Mouse (Mus musculus): ENCODE measurements at regions not wholly inside any gene's neighbourhood (a gene's known extent, or its start where the extent isn't known, plus 50 kb on each side); places are given as distances from the start of the nearest gene placed in this dataset.
"Not testable (repeated sequence)": the region's sequence is repeated elsewhere in the genome, so short reads cannot be mapped to it uniquely, and the experiment has no call there.

DNA sequence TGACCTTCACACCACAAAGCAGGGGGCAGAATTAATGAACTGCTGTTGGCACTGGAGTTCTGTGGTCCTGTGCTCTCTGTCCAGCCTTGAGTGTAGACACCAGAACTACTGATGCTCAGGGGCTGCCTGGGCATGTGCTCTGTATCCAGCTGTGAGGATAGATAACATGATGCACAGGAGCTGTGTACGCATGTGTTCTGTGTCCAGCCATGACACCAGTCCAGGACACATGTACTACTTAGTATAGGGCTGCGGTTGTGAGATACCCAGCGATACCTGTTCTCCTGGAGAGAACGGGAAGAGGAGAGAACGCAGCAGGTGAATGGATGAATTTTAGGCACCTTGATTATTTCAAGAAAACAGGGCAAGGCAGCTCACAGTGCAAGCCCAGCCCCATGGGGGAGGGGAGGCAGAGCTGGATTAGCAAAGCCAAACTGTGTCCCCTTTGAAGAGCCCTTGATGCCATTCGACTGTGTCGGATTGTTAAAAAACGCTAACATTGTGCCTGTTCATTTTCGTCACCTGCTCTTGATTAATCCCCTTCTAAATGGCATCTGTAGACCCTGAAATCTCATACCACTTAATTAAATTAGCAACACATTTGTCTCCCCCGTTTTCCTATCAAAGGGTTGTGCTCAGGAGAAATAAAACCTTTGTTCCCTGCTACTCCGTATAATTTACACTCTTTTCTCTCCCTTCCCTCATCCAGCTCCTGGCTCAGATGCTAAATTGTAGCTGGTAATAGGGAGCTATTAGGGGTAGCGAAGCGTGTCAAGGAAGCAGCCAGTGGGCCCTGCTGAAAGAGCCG, 218.8 kb upstream of the Irx4 start:
- DNase-seq: no peak

- DNase-seq: no peak
Measured at GRCm38 (mm10) chr13:73069840-73070530, 190.3 kb upstream of the Irx4 start.

- DNase-seq: no peak
Measured at GRCm38 (mm10) chr13:73070531-73070908, 189.8 kb upstream of the Irx4 start.

DNA sequence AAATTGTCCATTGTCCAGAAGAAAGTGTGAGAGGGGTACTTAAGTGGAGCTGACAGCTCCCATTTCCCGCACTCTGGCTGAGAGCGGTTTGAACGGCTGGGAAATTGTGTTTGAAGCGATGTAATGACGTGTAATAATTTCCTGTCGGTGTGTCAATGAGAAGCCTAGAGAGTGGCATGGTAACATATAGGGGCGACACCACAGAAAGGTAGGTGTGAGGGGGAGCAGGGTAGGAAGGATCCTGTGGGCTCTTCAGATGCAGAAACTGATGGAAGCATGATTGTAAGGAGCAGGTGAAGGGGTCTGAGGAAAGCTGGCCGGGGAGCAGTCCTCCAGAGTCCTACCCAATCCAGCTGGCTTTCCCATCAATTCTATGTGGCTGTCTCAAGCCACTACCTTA, 189.2 kb upstream of the Irx4 start:
- no peak for DNase-seq

DNA sequence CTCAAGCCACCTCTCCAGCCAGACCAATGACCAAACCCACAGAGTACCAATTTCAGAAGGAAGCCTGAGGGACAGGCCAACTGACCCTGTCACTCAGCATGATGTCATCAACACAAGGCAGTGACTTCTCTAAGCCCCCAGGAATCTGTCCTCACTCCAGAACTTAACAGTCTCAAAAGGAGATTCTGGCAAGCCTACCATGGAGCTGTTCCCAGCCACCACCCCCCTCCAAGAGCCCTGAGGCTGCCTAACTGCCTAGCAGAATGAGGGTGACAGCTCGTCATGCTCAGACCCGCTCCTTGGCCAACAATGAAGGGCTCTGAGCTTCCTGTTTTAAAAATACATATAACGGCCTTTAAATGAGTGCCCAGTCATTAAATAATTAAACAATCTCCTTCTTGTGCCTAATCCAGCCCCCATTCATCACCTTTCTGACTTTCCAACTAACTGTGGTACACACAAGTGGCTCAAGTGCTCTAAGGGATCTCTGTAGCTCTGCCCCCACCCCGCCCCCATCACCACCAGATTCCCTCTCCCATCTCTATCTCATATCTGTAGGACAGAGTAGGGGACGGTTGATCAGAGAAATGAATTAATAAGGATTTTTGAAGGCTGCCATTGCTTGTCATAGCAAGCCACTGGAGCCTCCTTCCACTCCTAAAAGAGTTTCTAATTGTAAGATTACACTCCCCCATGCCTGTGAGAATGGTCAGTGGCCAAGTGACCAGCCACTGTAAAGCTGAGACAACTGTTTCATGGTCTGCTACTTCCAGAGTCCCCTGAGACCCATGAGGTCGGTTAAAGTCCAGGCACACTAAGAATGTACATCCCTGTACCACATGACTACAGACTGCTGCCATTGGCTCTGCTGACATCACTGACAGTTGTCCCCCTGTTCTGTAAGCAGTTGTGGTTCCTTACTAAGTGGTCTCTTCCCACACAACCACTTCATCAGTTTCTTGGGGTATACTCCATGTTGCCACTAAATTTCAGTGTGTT, 188.1 kb upstream of the Irx4 start:
- no peak for DNase-seq

- DNase-seq: peak in 1 of 2 experiments; percentile 20
Measured at GRCm38 (mm10) chr13:73077866-73078430, 182.3 kb upstream of the Irx4 start.

DNA sequence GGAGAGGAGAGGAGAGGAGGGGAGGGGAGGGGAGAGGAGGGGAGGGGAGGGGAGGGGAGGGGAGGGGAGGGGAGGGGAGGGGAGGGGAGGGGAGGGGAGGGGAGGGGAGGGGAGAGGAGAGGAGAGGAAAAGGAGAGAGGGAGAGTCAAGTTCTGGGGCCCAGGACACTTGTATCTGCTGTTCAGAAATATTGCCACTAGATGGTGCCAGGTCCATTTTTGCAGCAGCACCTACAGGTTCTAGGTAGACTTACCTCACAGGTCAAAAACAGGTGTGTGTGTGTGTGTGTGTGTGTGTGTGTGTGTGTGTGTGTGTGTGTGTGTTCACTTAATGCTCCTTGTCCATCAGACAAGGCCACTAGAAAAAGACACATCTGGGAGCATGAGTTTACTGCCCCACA, 172.5 kb upstream of the Irx4 start:
- not testable (repeated sequence) for DNase-seq

DNA sequence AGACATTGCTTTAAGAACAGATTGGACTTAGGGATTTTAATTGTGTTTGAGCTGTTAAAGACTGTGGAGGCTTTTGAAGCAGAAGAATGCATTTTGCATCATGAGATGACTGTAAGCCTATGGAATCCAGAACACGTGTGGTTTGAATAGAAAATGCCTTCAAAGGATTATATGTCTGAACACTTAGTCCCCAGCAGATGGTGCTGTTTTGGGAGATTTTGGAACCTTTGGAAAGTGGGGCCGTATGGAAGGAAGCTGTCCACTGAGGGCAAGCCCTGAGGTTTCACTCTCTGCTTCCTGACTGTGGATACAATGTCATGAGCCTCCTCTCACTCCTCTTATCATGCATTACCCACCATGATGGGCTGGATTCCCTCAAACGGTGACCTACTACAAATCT, 168.4 kb upstream of the Irx4 start:
- DNase-seq: no peak

- DNase-seq: no peak
Measured at GRCm38 (mm10) chr13:73097502-73097901, 162.8 kb upstream of the Irx4 start.

- DNase-seq: no peak
Measured at GRCm38 (mm10) chr13:73099407-73099806, 160.9 kb upstream of the Irx4 start.

DNA sequence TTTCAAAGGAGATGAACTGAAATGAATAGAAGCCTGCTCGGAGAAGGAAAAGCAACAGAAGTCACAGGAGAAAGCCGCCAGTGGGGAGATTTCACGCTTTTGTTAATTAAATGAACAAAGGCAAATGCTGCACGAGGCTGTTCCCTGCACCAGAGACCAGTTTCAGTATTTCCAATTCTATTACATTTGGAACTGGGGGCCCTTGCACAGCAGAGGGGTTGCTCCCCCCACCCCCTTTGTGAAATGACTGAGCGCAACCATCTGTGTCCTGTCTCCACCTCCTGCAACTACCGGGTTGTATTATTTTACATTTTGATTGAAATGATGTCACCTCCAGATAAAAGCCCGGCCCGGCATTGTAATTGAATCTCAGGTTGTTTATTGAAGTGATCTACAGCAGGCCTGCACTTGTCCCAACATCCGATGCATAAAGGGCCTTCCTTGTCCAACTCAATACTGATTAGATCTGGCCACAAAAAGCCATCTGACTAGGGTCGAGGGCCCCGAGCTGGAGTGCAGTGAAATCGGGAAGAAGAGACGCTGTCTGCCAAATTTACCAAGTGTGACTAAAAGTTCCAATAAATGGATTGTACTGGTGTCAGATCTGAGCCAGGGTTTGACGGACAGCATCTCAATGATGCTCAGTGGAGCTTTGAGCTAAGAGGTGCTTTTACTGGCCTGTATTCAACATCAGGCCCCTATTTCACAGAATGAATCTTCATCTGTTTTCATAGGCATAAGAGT, 152.9 kb upstream of the Irx4 start:
- no peak for DNase-seq

GRCm38 (mm10) chr13:73116822-73117632, 143.3 kb upstream of the Irx4 start:
- DNase-seq: no peak

- DNase-seq: no peak
Measured at GRCm38 (mm10) chr13:73117633-73118076, 142.6 kb upstream of the Irx4 start.

DNA sequence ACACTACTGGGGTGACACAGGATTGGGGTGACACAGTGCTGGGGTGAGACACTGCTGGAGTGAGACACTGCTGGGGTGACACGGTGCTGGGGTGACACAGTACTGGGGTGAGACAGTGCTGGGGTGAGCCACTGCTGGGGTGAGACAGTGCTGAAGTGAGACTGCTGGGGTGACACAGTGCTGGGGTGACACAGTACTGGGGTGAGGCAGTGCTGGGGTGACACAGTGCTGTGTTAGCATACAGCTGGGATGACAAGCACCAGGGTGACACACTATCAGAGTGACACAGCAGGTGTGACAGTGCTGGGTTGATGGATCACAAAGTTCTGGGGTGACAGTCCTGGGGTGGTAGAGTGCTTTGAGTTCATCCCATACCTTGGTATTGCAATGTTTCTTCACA, 137.3 kb upstream of the Irx4 start:
- no peak for DNase-seq

DNA sequence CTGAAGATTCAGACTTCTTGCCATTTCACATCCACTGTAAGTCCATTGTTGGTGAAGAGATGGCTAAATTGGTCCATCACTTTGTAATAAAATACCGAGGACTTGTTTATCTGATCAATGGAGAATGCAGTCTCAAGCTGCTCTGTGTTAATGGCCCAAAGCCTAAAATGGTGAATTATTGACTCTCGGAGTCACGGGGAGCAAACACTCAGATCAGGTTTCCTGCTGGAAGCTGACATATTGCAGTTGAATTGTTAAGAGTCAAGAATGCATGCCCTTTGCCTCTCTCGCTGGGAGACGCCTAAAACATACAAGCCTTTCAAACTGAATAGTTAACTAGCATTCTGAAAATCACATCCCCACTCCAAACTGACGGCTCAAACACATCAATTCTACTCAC, 129.0 kb upstream of the Irx4 start:
- no peak for DNase-seq

DNA sequence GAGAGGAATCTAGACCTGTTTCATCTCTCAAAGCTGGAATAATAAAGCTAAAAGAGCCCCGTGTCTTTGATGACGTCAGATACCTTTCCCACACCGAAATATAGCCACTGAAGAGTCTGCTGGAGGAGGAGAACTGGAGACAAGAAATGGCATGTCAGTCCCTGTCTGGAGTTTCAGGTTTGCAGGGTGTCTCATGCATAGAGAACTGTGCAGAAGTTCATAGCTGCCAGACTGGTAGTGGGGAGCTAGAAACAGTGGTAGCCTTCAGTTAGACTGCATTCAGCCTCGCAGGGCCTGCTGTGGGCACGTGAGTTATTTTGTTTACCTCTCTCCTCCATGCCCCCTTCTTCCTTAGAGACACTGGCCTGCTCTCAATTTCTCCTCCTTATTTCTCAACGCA, 127.5 kb upstream of the Irx4 start:
- no peak for DNase-seq

DNA sequence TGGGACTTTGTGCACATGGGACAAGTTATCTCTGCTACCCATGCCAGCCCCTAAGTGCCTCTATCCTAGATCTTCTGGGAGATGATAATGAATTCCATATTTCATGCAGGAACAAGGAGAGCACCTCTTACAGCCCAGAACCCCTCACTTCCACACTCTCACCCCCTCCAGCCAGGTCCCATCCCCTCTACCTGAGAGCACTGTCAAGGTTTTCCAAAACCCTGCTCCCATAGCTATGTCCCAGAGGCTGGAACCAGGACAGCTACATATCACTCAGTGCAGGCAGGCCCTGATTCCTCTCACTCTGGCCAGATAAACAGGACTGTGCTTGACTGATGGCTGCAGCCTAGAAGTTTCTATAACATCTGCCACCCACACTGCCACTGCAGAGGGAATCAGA, 125.3 kb upstream of the Irx4 start:
- no peak for DNase-seq

DNA sequence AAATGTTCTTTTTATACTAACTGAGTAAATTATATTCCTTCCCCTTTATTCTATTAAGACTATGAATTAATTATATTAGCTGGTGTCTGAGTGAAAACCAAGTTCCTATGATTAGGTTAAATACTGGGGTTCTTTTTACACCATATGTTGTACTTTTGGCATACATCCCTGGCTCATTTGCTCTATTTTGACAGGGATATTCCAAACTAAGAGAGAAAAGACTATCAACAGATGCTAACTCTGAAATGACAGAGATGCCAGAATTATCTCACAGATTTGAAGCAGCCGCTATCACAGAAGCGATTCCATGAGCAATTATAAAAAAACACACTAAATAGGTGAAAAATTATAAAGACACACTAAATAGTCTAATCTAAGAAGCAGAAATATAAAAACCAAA, 119.0 kb upstream of the Irx4 start:
- DNase-seq: no peak

DNA sequence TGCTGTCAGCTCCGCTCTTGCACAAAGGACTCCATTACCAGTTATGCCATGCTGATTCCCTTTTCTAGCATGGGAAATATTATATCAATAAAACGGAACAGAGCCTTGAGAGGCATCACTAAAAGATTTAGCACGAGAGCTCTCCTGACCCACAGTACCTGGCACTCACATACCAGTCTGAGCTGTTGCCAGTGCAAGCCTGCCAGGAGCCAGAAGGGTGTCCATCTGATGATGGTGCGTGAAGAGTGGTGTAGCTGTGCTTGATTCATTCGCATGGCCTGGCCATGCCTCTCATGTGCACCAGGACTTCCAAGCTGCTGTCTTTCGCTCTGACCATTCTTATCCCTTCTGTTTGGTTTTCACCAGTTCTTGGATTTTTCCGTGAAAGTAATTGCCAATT, 102.3 kb upstream of the Irx4 start:
- no peak for DNase-seq

GRCm38 (mm10) chr13:73159454-73159853, 100.8 kb upstream of the Irx4 start:
- DNase-seq: no peak

GRCm38 (mm10) chr13:73159865-73160264, 100.4 kb upstream of the Irx4 start:
- no peak for DNase-seq

All from heart, adult 18-20 months (tissue).